Mouse (Mus musculus): ENCODE results near the gene Fam163a. TPM values are rescaled to one million over a fixed set of nuclear protein-coding genes. Genes with fewer than 3 reads are reported as not detected.
"Not testable (repeated sequence)": the region's sequence is repeated elsewhere in the genome, so short reads cannot be mapped to it uniquely, and the experiment has no call there.

Fam163a gene
- 0.78 and 0.89 TPM in 2 replicates for polyA plus RNA-seq (2015; fragmentation: Nextera tagmentation; extraction: Ambion mirVana)

DNA sequence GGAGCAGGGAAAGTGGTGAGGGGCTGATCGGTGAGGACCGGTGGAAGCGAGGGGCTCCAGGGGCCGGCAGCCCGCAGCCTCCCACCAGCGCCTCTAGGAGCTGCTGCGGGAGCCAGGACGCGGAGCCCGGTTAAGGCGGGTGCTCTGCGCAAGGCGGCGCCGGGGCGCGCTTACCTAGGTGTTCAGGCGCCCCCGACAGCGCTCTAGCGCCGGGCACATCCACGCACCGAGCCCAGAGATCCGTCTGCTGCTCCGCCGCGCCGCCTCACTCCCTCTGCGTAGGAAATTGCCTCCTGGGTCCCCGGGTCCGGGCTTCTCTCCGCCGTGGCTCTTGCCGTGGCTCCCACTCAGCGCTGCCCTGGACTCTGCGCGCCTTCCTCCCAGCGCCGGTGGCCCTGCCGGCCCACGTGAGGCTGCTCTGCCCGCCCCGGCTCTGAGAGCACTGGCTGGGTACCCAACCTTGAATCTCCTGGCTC, at the start of gene Fam163a:
Gene Fam163a, minus strand, starts transcription at position 371 of the 476 bp plus-strand sequence.
- no peaks in the 10 kb centered on the region for H3K9me3 ChIP-seq
- under 1% methylated on average over 44 of the region's 44 CpGs for WGBS
- peak within 1 kb of the TSS; percentile 94 for H3K4me2 ChIP-seq
- peak within 1 kb of the TSS; percentile 47 for H3K9ac ChIP-seq
- no peak within 1 kb of the TSS for H3K27ac ChIP-seq
- H3K4me3 ChIP-seq: peak within 1 kb of the TSS; percentile 46
- H3K36me3 ChIP-seq: no peaks in the 10 kb centered on the region
- peaks cover 26% of the 10 kb centered on the region for H3K4me1 ChIP-seq
- H3K27me3 ChIP-seq: peaks cover 49% of the 10 kb centered on the region
- peak; percentile 77 for ATAC-seq (ENCODE audit: borderline replicate concordance, extremely low read depth, low FRiP score, low TSS enrichment)

- not testable (repeated sequence) for H3K4me1 ChIP-seq; H3K9ac ChIP-seq; H3K4me3 ChIP-seq; ATAC-seq (ENCODE audit: borderline replicate concordance, extremely low read depth, low FRiP score, low TSS enrichment); H3K9me3 ChIP-seq; H3K4me2 ChIP-seq; H3K27me3 ChIP-seq; H3K36me3 ChIP-seq; H3K27ac ChIP-seq
- 67% methylated on average over 4 of the region's 4 CpGs for WGBS
Observed at GRCm38 (mm10) chr1:156251096-156251495, 46.3 kb upstream of the Fam163a start.

DNA sequence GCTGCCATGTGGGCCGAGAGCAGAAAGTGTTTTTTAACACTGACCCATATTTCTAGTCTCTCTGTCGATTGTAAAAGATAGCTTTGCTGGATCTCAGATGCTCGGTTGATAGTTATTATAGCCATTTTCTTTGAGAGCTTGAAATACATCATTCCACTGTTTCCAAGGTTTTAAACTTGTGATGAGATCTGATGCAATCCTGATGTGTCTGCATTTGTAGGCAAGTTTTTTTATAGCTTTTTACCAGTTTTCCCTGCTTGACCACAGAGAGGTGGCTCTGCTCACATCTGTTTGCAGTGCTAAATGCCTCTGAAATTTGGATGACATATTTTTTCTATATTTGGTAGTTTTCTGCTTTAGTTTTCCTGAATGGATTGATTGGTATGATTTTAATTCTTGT, 43.1 kb upstream of the Fam163a start:
- 47% methylated on average over 3 of the region's 3 CpGs for WGBS
- ATAC-seq (ENCODE audit: borderline replicate concordance, extremely low read depth, low FRiP score, low TSS enrichment): no peak
- no peaks in the 10 kb centered on the region for H3K27me3 ChIP-seq
- H3K4me3 ChIP-seq: no peak overlapping the region
- no peak overlapping the region for H3K4me2 ChIP-seq
- H3K4me1 ChIP-seq: no peaks in the 10 kb centered on the region
- H3K9me3 ChIP-seq: no peaks in the 10 kb centered on the region
- H3K36me3 ChIP-seq: no peaks in the 10 kb centered on the region
- no peak overlapping the region for H3K9ac ChIP-seq
- H3K27ac ChIP-seq: no peak overlapping the region

GRCm38 (mm10) chr1:156241713-156242348, 37.0 kb upstream of the Fam163a start:
- no peak for ATAC-seq (ENCODE audit: borderline replicate concordance, extremely low read depth, low FRiP score, low TSS enrichment)
- no peak overlapping the region for H3K9ac ChIP-seq
- no peaks in the 10 kb centered on the region for H3K4me1 ChIP-seq
- no peak overlapping the region for H3K4me3 ChIP-seq
- H3K27me3 ChIP-seq: no peaks in the 10 kb centered on the region
- no peaks in the 10 kb centered on the region for H3K36me3 ChIP-seq
- no peak overlapping the region for H3K27ac ChIP-seq
- 7% methylated on average over 14 of the region's 14 CpGs for WGBS
- H3K4me2 ChIP-seq: no peak overlapping the region
- H3K9me3 ChIP-seq: no peaks in the 10 kb centered on the region

- H3K4me2 ChIP-seq: no peak overlapping the region
- 19% methylated on average over 2 of the region's 2 CpGs for WGBS
- no peak overlapping the region for H3K9ac ChIP-seq
- H3K9me3 ChIP-seq: no peaks in the 10 kb centered on the region
- no peaks in the 10 kb centered on the region for H3K27me3 ChIP-seq
- ATAC-seq (ENCODE audit: borderline replicate concordance, extremely low read depth, low FRiP score, low TSS enrichment): no peak
- no peak overlapping the region for H3K4me3 ChIP-seq
- H3K4me1 ChIP-seq: no peaks in the 10 kb centered on the region
- H3K27ac ChIP-seq: no peak overlapping the region
- no peaks in the 10 kb centered on the region for H3K36me3 ChIP-seq
Observed at GRCm38 (mm10) chr1:156241035-156241434, 36.2 kb upstream of the Fam163a start.

GRCm38 (mm10) chr1:156231122-156231521, 26.3 kb upstream of the Fam163a start:
- Histone ChIP-seq H3K4me3 (no peak overlapping the region), H3K27me3 (no peaks in the 10 kb centered on the region), H3K36me3 (no peaks in the 10 kb centered on the region), H3K9me3 (no peaks in the 10 kb centered on the region), H3K4me2 (no peak overlapping the region), H3K9ac (no peak overlapping the region), H3K4me1 (peaks cover 18% of the 10 kb centered on the region), H3K27ac (no peak overlapping the region)
- 92% methylated on average over 6 of the region's 6 CpGs for WGBS
- ATAC-seq (ENCODE audit: borderline replicate concordance, extremely low read depth, low FRiP score, low TSS enrichment): no peak

DNA sequence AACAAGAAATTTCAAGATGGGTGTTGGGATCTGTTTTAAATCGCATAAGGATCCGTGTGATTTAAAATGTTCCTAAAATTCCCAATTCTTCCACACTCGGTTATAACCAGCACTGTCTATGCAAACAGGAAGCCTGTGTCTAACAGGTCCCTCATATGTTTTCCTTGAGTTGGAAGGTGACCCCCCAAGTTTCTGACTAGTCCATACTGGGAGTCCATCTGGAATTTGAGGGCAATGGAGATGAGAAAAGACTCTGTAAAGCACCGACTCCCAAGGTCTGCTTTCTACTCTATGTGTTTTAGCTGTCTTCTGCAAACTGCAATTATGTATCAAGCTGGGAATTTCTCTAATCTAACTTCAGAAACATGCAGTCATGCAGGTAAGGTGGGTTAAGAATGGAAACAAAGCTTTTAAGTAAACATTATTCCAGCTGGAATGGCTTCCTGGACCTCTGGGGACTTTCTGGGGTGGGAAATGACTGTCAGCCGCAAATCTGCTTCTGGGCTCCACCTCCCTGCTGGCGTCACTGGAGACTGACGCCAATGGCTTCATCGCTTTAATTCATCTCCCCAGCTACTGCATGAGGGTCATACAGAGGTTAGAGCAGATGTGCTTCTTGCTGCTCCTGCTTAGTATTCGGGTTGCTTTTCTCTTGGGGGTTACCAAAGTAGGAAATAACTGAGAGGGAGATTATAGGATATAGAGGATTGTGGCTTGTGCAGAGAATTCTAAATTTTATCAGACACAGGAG, 25.7 kb upstream of the Fam163a start:
- H3K4me2 ChIP-seq: no peak overlapping the region; the same call in 1 of the 2 replicates
- no peak overlapping the region for H3K4me3 ChIP-seq
- WGBS: 26% methylated on average over 9 of the region's 9 CpGs
- no peak overlapping the region for H3K27ac ChIP-seq
- no peaks in the 10 kb centered on the region for H3K9me3 ChIP-seq
- no peak overlapping the region for H3K9ac ChIP-seq
- peak; percentile 59; the same call in 1 of the 2 replicates for ATAC-seq (ENCODE audit: borderline replicate concordance, extremely low read depth, low FRiP score, low TSS enrichment)
- H3K27me3 ChIP-seq: no peaks in the 10 kb centered on the region
- peaks cover 18% of the 10 kb centered on the region for H3K4me1 ChIP-seq
- no peaks in the 10 kb centered on the region for H3K36me3 ChIP-seq

GRCm38 (mm10) chr1:156229448-156229847, 24.6 kb upstream of the Fam163a start:
- Histone ChIP-seq H3K4me2 (no peak overlapping the region), H3K36me3 (no peaks in the 10 kb centered on the region), H3K4me1 (peaks cover 18% of the 10 kb centered on the region), H3K9ac (no peak overlapping the region), H3K4me3 (no peak overlapping the region), H3K27ac (no peak overlapping the region), H3K9me3 (no peaks in the 10 kb centered on the region), H3K27me3 (no peaks in the 10 kb centered on the region)
- ATAC-seq (ENCODE audit: borderline replicate concordance, extremely low read depth, low FRiP score, low TSS enrichment): 0 out of 2 replicates have a peak, but pooled peaks have one; percentile 40
- WGBS: 16% methylated on average over 7 of the region's 7 CpGs

GRCm38 (mm10) chr1:156228728-156229127, 23.9 kb upstream of the Fam163a start:
- no peaks in the 10 kb centered on the region for H3K9me3 ChIP-seq
- H3K9ac ChIP-seq: no peak overlapping the region
- no peaks in the 10 kb centered on the region for H3K36me3 ChIP-seq
- H3K4me2 ChIP-seq: no peak overlapping the region
- H3K27ac ChIP-seq: no peak overlapping the region
- no peak overlapping the region for H3K4me3 ChIP-seq
- H3K27me3 ChIP-seq: no peaks in the 10 kb centered on the region
- H3K4me1 ChIP-seq: peaks cover 18% of the 10 kb centered on the region
- 68% methylated on average over 4 of the region's 4 CpGs for whole genome bisulfite sequencing
- ATAC-seq (ENCODE audit: borderline replicate concordance, extremely low read depth, low FRiP score, low TSS enrichment): no peak

GRCm38 (mm10) chr1:156226903-156227302, 22.1 kb upstream of the Fam163a start:
- Histone ChIP-seq H3K4me1 (peaks cover 27% of the 10 kb centered on the region), H3K27ac (no peak overlapping the region), H3K4me2 (no peak overlapping the region), H3K9ac (no peak overlapping the region), H3K9me3 (no peaks in the 10 kb centered on the region), H3K4me3 (no peak overlapping the region), H3K27me3 (no peaks in the 10 kb centered on the region), H3K36me3 (no peaks in the 10 kb centered on the region)
- ATAC-seq (ENCODE audit: borderline replicate concordance, extremely low read depth, low FRiP score, low TSS enrichment): no peak
- 65% methylated on average over 5 of the region's 5 CpGs for WGBS

DNA sequence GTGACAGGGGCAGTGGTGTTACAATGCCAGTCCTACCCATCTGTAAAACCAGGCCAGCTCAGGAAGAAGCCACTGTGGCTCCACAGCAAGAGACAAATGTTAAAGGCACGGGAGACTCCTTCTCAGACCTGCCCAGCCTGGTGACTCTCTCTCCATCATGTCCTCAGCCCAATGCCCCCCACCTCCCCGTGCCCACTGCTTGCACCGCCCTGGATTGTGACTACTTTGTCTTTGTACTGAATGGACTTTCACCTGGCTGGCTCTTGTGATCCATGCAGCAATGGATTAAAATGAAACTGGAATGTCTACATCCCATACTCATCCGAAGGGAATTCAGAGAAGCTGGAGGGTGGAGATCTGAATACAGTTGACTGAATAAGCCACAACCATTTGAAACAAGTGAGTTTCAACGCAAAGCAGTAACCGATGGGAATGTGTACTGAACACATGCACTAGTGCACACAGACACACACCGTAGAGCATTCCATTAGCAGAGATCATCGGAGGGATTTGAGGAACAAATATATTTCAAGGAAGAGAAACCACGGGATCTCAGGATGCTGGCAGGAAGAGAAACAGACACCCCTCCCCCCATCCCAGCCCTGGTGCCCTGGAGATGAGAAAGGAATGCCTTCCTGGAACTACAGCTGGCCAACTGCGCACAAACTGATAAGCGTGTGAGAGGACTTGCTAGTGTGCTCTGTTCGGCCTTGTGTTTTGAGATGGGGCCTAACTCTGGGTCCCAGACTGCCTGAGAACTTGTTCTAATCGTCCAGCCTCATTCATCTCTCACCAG, 17.6 kb upstream of the Fam163a start:
- Histone ChIP-seq H3K4me3 (no peak overlapping the region), H3K9ac (no peak overlapping the region), H3K27me3 (no peaks in the 10 kb centered on the region), H3K9me3 (no peaks in the 10 kb centered on the region), H3K4me2 (no peak overlapping the region), H3K4me1 (peaks cover 20% of the 10 kb centered on the region), H3K27ac (no peak overlapping the region), H3K36me3 (no peaks in the 10 kb centered on the region)
- peak; percentile 47; the same call in 1 of the 2 replicates for ATAC-seq (ENCODE audit: borderline replicate concordance, extremely low read depth, low FRiP score, low TSS enrichment)
- 34% methylated on average over 13 of the region's 13 CpGs for WGBS
